Mouse (Mus musculus) MEL (cell line): Measurements from ENCODE around the gene Rad51ap1. TPM values are rescaled to one million over a fixed set of nuclear protein-coding genes. Genes with fewer than 3 reads are reported as not detected.

Experiments
- DNase-seq: peaks from one replicate; pipeline ENCODE4 v3.0.0; 2011; ENCODE audit warnings: low read depth, low spot score
- H3K27ac ChIP-seq: 2 replicates; pipeline ENCODE4 v1.5.1; 2012; ENCODE audit warnings: low read depth, mild to moderate bottlenecking, control low read depth, low read length, moderate library complexity; ENCODE audit not compliant: control insufficient read depth
- H3K27me3 ChIP-seq, 2 experiments: fragments of 150-350 bp in 1 of 2; sonication (generic) in 1 of 2; 2 replicates each; pipeline ENCODE4 v1.6.1; 2012; ENCODE audit warnings: low read length in 2 of 2, mild to moderate bottlenecking in 2 of 2, improper control_type of control experiment in 1 of 2, moderate library complexity in 1 of 2; ENCODE audit not compliant: insufficient read depth in 2 of 2, control insufficient read depth in 1 of 2
- H3K36me3 ChIP-seq, 2 experiments: 2 replicates each; pipeline ENCODE4 v1.6.1; 2012 to 2014; ENCODE audit warnings: low read length in 2 of 2, improper control_type of control experiment in 1 of 2, inconsistent platforms in 1 of 2, mild to moderate bottlenecking in 1 of 2; ENCODE audit not compliant: insufficient read depth in 2 of 2, control insufficient read depth in 1 of 2
- H3K4me1 ChIP-seq, 2 experiments: fragments of 150-350 bp in 1 of 2; sonication (generic) in 1 of 2; 2 replicates each; pipeline ENCODE4 v1.6.1; 2012; ENCODE audit warnings: low read length in 2 of 2, improper control_type of control experiment in 1 of 2, mild to moderate bottlenecking in 1 of 2; ENCODE audit not compliant: insufficient read depth in 2 of 2, control insufficient read depth in 1 of 2
- H3K4me3 ChIP-seq, 2 experiments: fragments of 150-350 bp in 1 of 2; sonication (generic) in 1 of 2; 2 replicates each; pipeline ENCODE4 v1.5.1; 2012; ENCODE audit warnings: low read depth in 2 of 2, low read length in 2 of 2, mild to moderate bottlenecking in 2 of 2, moderate library complexity in 2 of 2, control low read depth in 1 of 2, improper control_type of control experiment in 1 of 2; ENCODE audit not compliant: control insufficient read depth in 1 of 2, insufficient read depth in 1 of 2
- H3K79me2 ChIP-seq: 2 replicates; pipeline ENCODE4 v1.6.1; 2012; ENCODE audit warnings: mild to moderate bottlenecking, low read length, moderate library complexity; ENCODE audit not compliant: control insufficient read depth, poor library complexity, insufficient read depth
- H3K9ac ChIP-seq: 2 replicates; pipeline ENCODE4 v1.6.1; 2012; ENCODE audit warnings: low read depth, mild to moderate bottlenecking, control low read depth, low read length, moderate library complexity; ENCODE audit not compliant: control insufficient read depth, poor library complexity, severe bottlenecking
- H3K9me3 ChIP-seq: fragments of 150-350 bp; sonication (generic); replicated peaks from 2 replicates; pipeline ENCODE4 v1.6.1; 2012; ENCODE audit warnings: mild to moderate bottlenecking, low read length, improper control_type of control experiment, moderate library complexity; ENCODE audit not compliant: insufficient read depth
- BHLHE40 ChIP-seq: IDR thresholded peaks from 2 replicates; pipeline ENCODE4 v1.6.1; 2012; ENCODE audit warnings: low read depth, mild to moderate bottlenecking, inconsistent platforms, low read length, improper control_type of control experiment, borderline replicate concordance
- CHD1 ChIP-seq: IDR thresholded peaks from 2 replicates; pipeline ENCODE4 v1.6.1; 2012; ENCODE audit warnings: low read depth, mild to moderate bottlenecking, inconsistent platforms, low read length, improper control_type of control experiment
- CHD2 ChIP-seq: IDR thresholded peaks from 2 replicates; pipeline ENCODE4 v1.6.1; 2011; ENCODE audit warnings: low read length, improper control_type of control experiment
- CTCF ChIP-seq, 3 experiments: IDR thresholded peaks in 2 of 3; conservative IDR thresholded peaks in 1 of 3; 2 replicates each; pipeline ENCODE4 v1.5.1; 2011 to 2012; ENCODE audit warnings: low read length in 3 of 3, low read depth in 2 of 3, mild to moderate bottlenecking in 2 of 3, improper control_type of control experiment in 1 of 3, inconsistent platforms in 1 of 3, mixed read lengths in 1 of 3, moderate library complexity in 1 of 3; ENCODE audit not compliant: control insufficient read depth in 1 of 3, insufficient read depth in 1 of 3, poor library complexity in 1 of 3, severe bottlenecking in 1 of 3
- E2F4 ChIP-seq: IDR thresholded peaks from 2 replicates; pipeline ENCODE4 v1.6.1; 2011; ENCODE audit warnings: low read depth, low read length, improper control_type of control experiment, borderline replicate concordance
- ELF1 ChIP-seq: IDR thresholded peaks from 2 replicates; pipeline ENCODE4 v1.6.1; 2014; ENCODE audit warnings: low read depth, mild to moderate bottlenecking, inconsistent platforms, low read length, improper control_type of control experiment, moderate library complexity
- EP300 ChIP-seq, 2 experiments: IDR thresholded peaks; 2 replicates each; pipeline ENCODE4 v1.6.1; 2011; ENCODE audit warnings: improper control_type of control experiment in 2 of 2, low read length in 2 of 2, low read depth in 1 of 2, mild to moderate bottlenecking in 1 of 2
- ETS1 ChIP-seq: IDR thresholded peaks from 2 replicates; pipeline ENCODE4 v1.6.1; 2012; ENCODE audit warnings: low read depth, mild to moderate bottlenecking, inconsistent platforms, low read length, improper control_type of control experiment, moderate library complexity
- GATA1 ChIP-seq: IDR thresholded peaks from 2 replicates; pipeline ENCODE4 v1.6.1; 2011; ENCODE audit warnings: low read depth, low read length, improper control_type of control experiment
- HCFC1 ChIP-seq: IDR thresholded peaks from 2 replicates; pipeline ENCODE4 v1.6.1; 2012; ENCODE audit warnings: low read depth, mild to moderate bottlenecking, inconsistent platforms, low read length, improper control_type of control experiment, moderate library complexity
- KAT2A ChIP-seq: conservative IDR thresholded peaks from 2 replicates; pipeline ENCODE4 v1.6.1; 2012; ENCODE audit warnings: low read depth, low read length, improper control_type of control experiment, inconsistent platforms
- MAFK ChIP-seq: IDR thresholded peaks from 2 replicates; pipeline ENCODE4 v1.6.1; 2011; ENCODE audit warnings: low read depth, mild to moderate bottlenecking, low read length, improper control_type of control experiment, borderline replicate concordance
- MAX ChIP-seq: IDR thresholded peaks from 2 replicates; pipeline ENCODE4 v1.6.1; 2011; ENCODE audit warnings: low read length, improper control_type of control experiment
- MAZ ChIP-seq: IDR thresholded peaks from 2 replicates; pipeline ENCODE4 v1.6.1; 2012; ENCODE audit warnings: low read depth, mild to moderate bottlenecking, inconsistent platforms, low read length, improper control_type of control experiment
- MEF2A ChIP-seq: IDR thresholded peaks from 2 replicates; pipeline ENCODE4 v1.6.1; 2014; ENCODE audit warnings: low read depth, mild to moderate bottlenecking, inconsistent platforms, low read length, improper control_type of control experiment; ENCODE audit not compliant: poor library complexity, insufficient replicate concordance, severe bottlenecking; ENCODE audit errors: extremely low read depth
- MXI1 ChIP-seq: IDR thresholded peaks from 2 replicates; pipeline ENCODE4 v1.6.1; 2011; ENCODE audit warnings: mild to moderate bottlenecking, low read depth, low read length, improper control_type of control experiment
- MYB ChIP-seq: IDR thresholded peaks from 2 replicates; pipeline ENCODE4 v1.6.1; 2011; ENCODE audit warnings: mild to moderate bottlenecking, low read depth, low read length, improper control_type of control experiment
- MYC ChIP-seq: IDR thresholded peaks from 2 replicates; pipeline ENCODE4 v1.6.1; 2011; ENCODE audit warnings: low read depth, mild to moderate bottlenecking, low read length, improper control_type of control experiment, moderate library complexity
- NELFE ChIP-seq: IDR thresholded peaks from 2 replicates; pipeline ENCODE4 v1.6.1; 2011; ENCODE audit warnings: low read depth, low read length, improper control_type of control experiment
- NRF1 ChIP-seq: IDR thresholded peaks from 2 replicates; pipeline ENCODE4 v1.6.1; 2014; ENCODE audit warnings: low read depth, mild to moderate bottlenecking, inconsistent platforms, low read length, improper control_type of control experiment, moderate library complexity; ENCODE audit not compliant: poor library complexity, insufficient read depth, severe bottlenecking
- POLR2A ChIP-seq, 2 experiments: IDR thresholded peaks; 2 replicates each; pipeline ENCODE4 v1.6.1; 2011 to 2012; ENCODE audit warnings: low read length in 2 of 2, mild to moderate bottlenecking in 2 of 2, control low read depth in 1 of 2, improper control_type of control experiment in 1 of 2, low read depth in 1 of 2, moderate library complexity in 1 of 2; ENCODE audit not compliant: control insufficient read depth in 1 of 2, insufficient read depth in 1 of 2, poor library complexity in 1 of 2
- POLR2AphosphoS2 ChIP-seq: IDR thresholded peaks from 2 replicates; pipeline ENCODE4 v1.6.1; 2011; ENCODE audit warnings: low read length, improper control_type of control experiment
- RAD21 ChIP-seq: IDR thresholded peaks from 2 replicates; pipeline ENCODE4 v1.6.1; 2011; ENCODE audit warnings: mild to moderate bottlenecking, low read depth, low read length, improper control_type of control experiment
- RCOR1 ChIP-seq: IDR thresholded peaks from 2 replicates; pipeline ENCODE4 v1.6.1; 2012; ENCODE audit warnings: low read depth, mild to moderate bottlenecking, inconsistent platforms, low read length, improper control_type of control experiment
- SIN3A ChIP-seq: IDR thresholded peaks from 2 replicates; pipeline ENCODE4 v1.6.1; 2012; ENCODE audit warnings: low read length, improper control_type of control experiment, inconsistent platforms
- SMC3 ChIP-seq: IDR thresholded peaks from 2 replicates; pipeline ENCODE4 v1.6.1; 2011; ENCODE audit warnings: low read depth, low read length, improper control_type of control experiment
- TAL1 ChIP-seq: IDR thresholded peaks from 2 replicates; pipeline ENCODE4 v1.6.1; 2012; ENCODE audit warnings: mild to moderate bottlenecking, inconsistent platforms, low read length, moderate library complexity, mixed read lengths
- TBP ChIP-seq: IDR thresholded peaks from 2 replicates; pipeline ENCODE4 v1.8.0; 2011; ENCODE audit warnings: low read depth, low read length, improper control_type of control experiment
- TCF12 ChIP-seq: IDR thresholded peaks from 2 replicates; pipeline ENCODE4 v1.6.1; 2014; ENCODE audit warnings: low read depth, mild to moderate bottlenecking, inconsistent platforms, low read length, improper control_type of control experiment, moderate library complexity
- USF1 ChIP-seq: IDR thresholded peaks from 2 replicates; pipeline ENCODE4 v1.6.1; 2014; ENCODE audit warnings: low read depth, mild to moderate bottlenecking, inconsistent platforms, low read length, improper control_type of control experiment, moderate library complexity
- USF2 ChIP-seq, 2 experiments: IDR thresholded peaks; 2 replicates each; pipeline ENCODE4 v1.6.1; 2011 to 2012; ENCODE audit warnings: improper control_type of control experiment in 2 of 2, low read length in 2 of 2, borderline replicate concordance in 1 of 2, inconsistent platforms in 1 of 2, low read depth in 1 of 2, mild to moderate bottlenecking in 1 of 2; ENCODE audit not compliant: insufficient read depth in 1 of 2
- ZC3H11A ChIP-seq: IDR thresholded peaks from 2 replicates; pipeline ENCODE4 v1.6.1; 2012; ENCODE audit warnings: low read depth, mild to moderate bottlenecking, inconsistent platforms, low read length, improper control_type of control experiment
- ZMIZ1 ChIP-seq: IDR thresholded peaks from 2 replicates; pipeline ENCODE4 v1.6.1; 2012; ENCODE audit warnings: low read depth, mild to moderate bottlenecking, inconsistent platforms, low read length, improper control_type of control experiment, moderate library complexity
- ZNF384 ChIP-seq: IDR thresholded peaks from 2 replicates; pipeline ENCODE4 v1.6.1; 2012; ENCODE audit warnings: low read depth, mild to moderate bottlenecking, inconsistent platforms, low read length, improper control_type of control experiment
- polyA plus RNA-seq, 2 experiments: library from polyadenylated mRNA; stranded (reverse) in 1 of 2; unstranded in 1 of 2; fragments of >175 nt in 1 of 2; fragments of >200 nt in 1 of 2; gene quantifications; 2 replicates each; pipeline versions ENCODE4 v1.2.1 to v1.2.4; 2012; ENCODE audit warnings: low replicate concordance in 2 of 2, low read depth in 1 of 2; ENCODE audit not compliant: insufficient read length in 2 of 2, insufficient read depth in 1 of 2, missing spikeins in 1 of 2
- total RNA-seq: library from RNA; depleted of rRNA; stranded (reverse); fragments of 300-350 nt; gene quantifications from 2 replicates; pipeline ENCODE4 v1.2.3, GENCODE M21; 2012; rRNA removed

Gene Rad51ap1
- 52.8 and 55.2 TPM in 2 replicates for total RNA-seq
- 100 to 1,000 TPM in 1 of 2 experiments, not detected in 1; 108 TPM for polyA plus RNA-seq

- H3K4me1 ChIP-seq, result peaks cover 0 to 8% of the 10 kb centered on the region in 2 experiments; a peak in 1 of 4 replicates
- H3K27ac ChIP-seq, result peak within 1 kb of the TSS; percentile 81
- H3K9ac ChIP-seq, result peak within 1 kb of the TSS; percentile 86
- no peaks in the 10 kb centered on the region for H3K27me3 ChIP-seq
- peaks cover 8 to 15% of the 10 kb centered on the region in 2 experiments for H3K36me3 ChIP-seq
- TF ChIP-seq MAX (peak; percentile 73), ETS1 (peak; percentile 21; the same call in 1 of the 2 replicates), MXI1 (peak; percentile 99), USF2 (IDR thresholded peaks at IDR 0.05; ENCODE audit: borderline replicate concordance in 1 of 2, insufficient read depth in 1 of 2, low read depth in 1 of 2, low read length in 2 of 2) (peak in 1 of 2 experiments; percentile 55; a peak in 1 of 4 replicates), BHLHE40 (peak; percentile 92), USF1 (peak; percentile 93), TCF12 (no peak), POLR2AphosphoS2 (peak; percentile 76; the same call in 1 of the 2 replicates), RCOR1 (no peak), GATA1 (no peak), ZMIZ1 (no peak; the same call in 1 of the 2 replicates), EP300 (IDR thresholded peaks at IDR 0.05; ENCODE audit: low read depth in 1 of 2, low read length in 2 of 2) (no peak), SIN3A (peak; percentile 99), TAL1 (no peak), NRF1 (peak; percentile 91), E2F4 (peak; percentile 88; the same call in 1 of the 2 replicates), MYB (peak; percentile 22; the same call in 1 of the 2 replicates), ZC3H11A (peak; percentile 100), HCFC1 (peak; percentile 91), CHD2 (peak; percentile 38; the same call in 1 of the 2 replicates), ZNF384 (peak; percentile 99), NELFE (peak; percentile 76), KAT2A (no peak; the same call in 1 of the 2 replicates), MYC (peak; percentile 95), SMC3 (no peak), MEF2A (no peak), TBP (0 out of 2 replicates have a peak, but pooled peaks have one; percentile 29), MAFK (0 out of 2 replicates have a peak, but pooled peaks have one; percentile 28), RAD21 (no peak), CHD1 (no peak), POLR2A (IDR thresholded peaks at IDR 0.05; ENCODE audit: control insufficient read depth in 1 of 2, insufficient read depth in 1 of 2, low read depth in 1 of 2, low read length in 2 of 2, poor library complexity in 1 of 2) (peak in 1 of 2 experiments; percentile 80; a peak in 2 of 4 replicates), ELF1 (peak; percentile 21; the same call in 1 of the 2 replicates), CTCF (IDR thresholded peaks at IDR 0.05 in 2 of 3, conservative IDR thresholded peaks at IDR 0.05 in 1 of 3; ENCODE audit: control insufficient read depth in 1 of 3, insufficient read depth in 1 of 3, low read depth in 2 of 3, low read length in 3 of 3, poor library complexity in 1 of 3, severe bottlenecking in 1 of 3) (no peak), MAZ (0 out of 2 replicates have a peak, but pooled peaks have one; percentile 21)
- TF ChIP-seq, all 39 proteins: peak for 22
- Histone ChIP-seq H3K4me3 (peak within 1 kb of the TSS; percentile 89 to 91), H3K79me2 (peaks cover 20% of the 10 kb centered on the region), H3K9me3 (no peaks in the 10 kb centered on the region)
- DNase-seq, result peak; percentile 97
Measured at GRCm38 (mm10) chr6:126939487-126940171, at the start of gene Rad51ap1, which contains the start of gene D6Wsu163e. Rad51ap1 (minus strand) TSS chr6:126939587. D6Wsu163e (plus strand) TSS chr6:126939962.
